9 mouse cellular contexts compared by ENCODE assay signal in genomic region chr7:118848796-118849195, GRCm38 (mm10). TPM values are rescaled to one million over a fixed set of nuclear protein-coding genes. Genes with fewer than 3 reads are reported as not detected.
DNase-seq lines count a peak whose midpoint lies in the region; ATAC-seq and TF ChIP-seq lines count a peak whose summit lies in the region.
"Had no signal": no experiment of that assay in that cellular context is flagged by ENCODE, and none has a peak within 500 bp of the region (broad histone marks: within the 10 kb centered on the region; RNA-seq: fewer than 3 reads in every experiment).

No protein-coding gene starts in this region.

- H3K27me3 ChIP-seq in hindbrain, postnatal 0 days (ENCODE audit: insufficient read depth, low read length) = no peaks in the 10 kb centered on the region
- H3K27me3 ChIP-seq in midbrain, postnatal 0 days (ENCODE audit: insufficient read depth, low read length) = no peaks in the 10 kb centered on the region
- H3K27me3 ChIP-seq: forebrain, embryonic 13.5 days had no signal

- no peak overlapping the region for H3K27ac ChIP-seq in hindbrain, postnatal 0 days
- no peak overlapping the region for H3K27ac ChIP-seq in midbrain, postnatal 0 days (ENCODE audit: low read depth, low read length)
- H3K27ac ChIP-seq: forebrain, embryonic 13.5 days had no signal

- no peaks in the 10 kb centered on the region for H3K9me3 ChIP-seq in hindbrain, postnatal 0 days (ENCODE audit: low read length)
- no peaks in the 10 kb centered on the region for H3K9me3 ChIP-seq in midbrain, postnatal 0 days (ENCODE audit: low read length)
- H3K9me3 ChIP-seq: forebrain, embryonic 13.5 days had no signal

- no peak overlapping the region for H3K4me2 ChIP-seq in hindbrain, postnatal 0 days (ENCODE audit: low read depth, low read length)
- H3K4me2 ChIP-seq in midbrain, postnatal 0 days (ENCODE audit: low read depth, low read length, poor library complexity, severe bottlenecking) = no peak overlapping the region
- H3K4me2 ChIP-seq: forebrain, embryonic 13.5 days had no signal

- H3K4me3 ChIP-seq in lung, adult 2 months (replicated peaks; ENCODE audit: extremely low read depth, low read depth, low read length) = no peak overlapping the region
- no peak overlapping the region for H3K4me3 ChIP-seq in hindbrain, postnatal 0 days (ENCODE audit: low read length)
- no peak overlapping the region for H3K4me3 ChIP-seq in midbrain, postnatal 0 days (ENCODE audit: low read depth, low read length)
- H3K4me3 ChIP-seq: forebrain, embryonic 13.5 days had no signal

- no peak overlapping the region for H3K9ac ChIP-seq in hindbrain, postnatal 0 days (replicated peaks; ENCODE audit: low read length)
- H3K9ac ChIP-seq in midbrain, postnatal 0 days (replicated peaks; ENCODE audit: low read length, poor library complexity, severe bottlenecking) = no peak overlapping the region
- H3K9ac ChIP-seq: forebrain, embryonic 13.5 days had no signal

- peaks cover 10% of the 10 kb centered on the region; the same call in 1 of the 2 replicates for H3K4me1 ChIP-seq in lung, adult 2 months (ENCODE audit: control insufficient read depth, insufficient read depth, low read length)
- no peaks in the 10 kb centered on the region for H3K4me1 ChIP-seq in hindbrain, postnatal 0 days (ENCODE audit: insufficient read depth, low read length)
- H3K4me1 ChIP-seq in midbrain, postnatal 0 days (ENCODE audit: insufficient read depth, low read length) = no peaks in the 10 kb centered on the region

- no peak for TF ChIP-seq POLR2A in lung, adult 2 months (IDR thresholded peaks at IDR 0.05; ENCODE audit: borderline replicate concordance, extremely low read depth, low read depth, low read length)

- peak; percentile 12 to 50; a peak in 3 of 4 replicates for ATAC-seq in hematopoietic stem cell, adult 5-6 weeks (replicated peaks in 1 of 2; ENCODE audit: insufficient read depth in 1 of 2, low FRiP score in 2 of 2, low TSS enrichment in 1 of 2, low read depth in 1 of 2, poor library complexity in 2 of 2, severe bottlenecking in 2 of 2)
- no peak for ATAC-seq in hindbrain, postnatal 0 days
- ATAC-seq in midbrain, postnatal 0 days (ENCODE audit: low FRiP score) = no peak
- no peak for ATAC-seq in erythroblast, adult 5-6 weeks (replicated peaks; ENCODE audit: low FRiP score, poor library complexity, severe bottlenecking)
- ATAC-seq: forebrain, embryonic 13.5 days had no signal

- peak; percentile 82 for DNase-seq in ovary, adult 18-20 months (ENCODE audit: low spot score)
- no peak for DNase-seq in ovary, postnatal 10 days (ENCODE audit: low spot score)
- peak; percentile 52 for DNase-seq in lung, adult 2 months
- peak; percentile 51 to 55 for DNase-seq in urinary bladder, postnatal 36 days (ENCODE audit: low spot score in 2 of 2)
- DNase-seq in hindbrain, postnatal 0 days (ENCODE audit: low spot score) = no peak
- no peak for DNase-seq in midbrain, postnatal 0 days (ENCODE audit: low spot score)

- TF ChIP-seq CTCF in lung, adult 2 months (IDR thresholded peaks at IDR 0.05; ENCODE audit: insufficient read depth, low read length) = no peak
- no peak for TF ChIP-seq CTCF in hindbrain, postnatal 0 days (IDR thresholded peaks at IDR 0.05; ENCODE audit: low read depth)
- no peak for TF ChIP-seq CTCF in midbrain, postnatal 0 days (IDR thresholded peaks at IDR 0.05)

- peaks cover 67% of the 10 kb centered on the region for H3K36me3 ChIP-seq in hindbrain, postnatal 0 days (ENCODE audit: insufficient read depth, low read length)
- peaks cover 78% of the 10 kb centered on the region for H3K36me3 ChIP-seq in midbrain, postnatal 0 days (ENCODE audit: insufficient read depth, low read length)

- 61% methylated on average over 10 of the region's 10 CpGs for WGBS in lung, adult 2 months
- WGBS in hindbrain, postnatal 0 days = 92% methylated on average over 10 of the region's 10 CpGs
- WGBS in midbrain, postnatal 0 days = 93% methylated on average over 10 of the region's 10 CpGs

RNA-seq across cellular contexts. Expression of gene Iqck, which starts 6.8 kb away (rescaled TPM):
- 0.99 and 2.0 TPM in 2 replicates for total RNA-seq in hematopoietic stem cell, adult 5-6 weeks (2017)
- polyA plus RNA-seq in lung, adult 2 months (2012; rRNA removed) = 4.6 and 4.8 TPM in 2 replicates
- total RNA-seq in hindbrain, postnatal 0 days (2014; rRNA removed) = 4.6 and 4.8 TPM in 2 replicates
- 4.4 and 4.9 TPM in 2 replicates for polyA plus RNA-seq in hindbrain, postnatal 0 days (2015; fragmentation: Nextera tagmentation; extraction: Ambion mirVana)
- total RNA-seq in midbrain, postnatal 0 days (2014; rRNA removed) = 3.5 and 5.1 TPM in 2 replicates
- 4.8 and 5.9 TPM in 2 replicates for polyA plus RNA-seq in midbrain, postnatal 0 days (2015; fragmentation: Nextera tagmentation; extraction: Ambion mirVana)
- total RNA-seq in erythroblast, adult 5-6 weeks (2015; ENCODE audit: low replicate concordance) = not detected in 2 replicates
- total RNA-seq in erythroblast, adult 5-6 weeks (2017; ENCODE audit: low replicate concordance) = not detected in 2 replicates

RNA-seq across cellular contexts. Expression of gene Knop1, which starts 7.3 kb away (rescaled TPM):
- 38.5 and 50.3 TPM in 2 replicates for total RNA-seq in hematopoietic stem cell, adult 5-6 weeks (2017)
- 5.5 and 9.5 TPM in 2 replicates for polyA plus RNA-seq in lung, adult 2 months (2012; rRNA removed)
- total RNA-seq in hindbrain, postnatal 0 days (2014; rRNA removed) = 30.8 and 31.9 TPM in 2 replicates
- polyA plus RNA-seq in hindbrain, postnatal 0 days (2015; fragmentation: Nextera tagmentation; extraction: Ambion mirVana) = 75.6 and 78.9 TPM in 2 replicates
- 31.6 and 37.5 TPM in 2 replicates for total RNA-seq in midbrain, postnatal 0 days (2014; rRNA removed)
- polyA plus RNA-seq in midbrain, postnatal 0 days (2015; fragmentation: Nextera tagmentation; extraction: Ambion mirVana) = 67.5 and 73.2 TPM in 2 replicates
- total RNA-seq in erythroblast, adult 5-6 weeks (2015; ENCODE audit: low replicate concordance) = 5.2 and 9.0 TPM in 2 replicates
- total RNA-seq in erythroblast, adult 5-6 weeks (2017; ENCODE audit: low replicate concordance) = 7.2 and 7.4 TPM in 2 replicates

Comparison
In these comparisons a context has a peak if more than half of its experiments do, and no peak if none do; other contexts are left out.
1. DNase-seq: peak in ovary, adult 18-20 months (single experiment), lung, adult 2 months (single experiment) and urinary bladder, postnatal 36 days (2 of 2); none in ovary, postnatal 10 days (single experiment), hindbrain, postnatal 0 days (single experiment) and midbrain, postnatal 0 days (single experiment).
2. ATAC-seq: peak in hematopoietic stem cell, adult 5-6 weeks (2 of 2); none in hindbrain, postnatal 0 days (single experiment), midbrain, postnatal 0 days (single experiment) and erythroblast, adult 5-6 weeks (single experiment).